Mouse (Mus musculus) liver, embryonic 14.5 days (tissue): ENCODE data around the gene Gpr146.

Experiments used
- CTCF ChIP-seq: IDR thresholded peaks from 2 replicates; pipeline ENCODE4 v1.5.1; 2016; ENCODE audit warnings: antibody characterized with exemption, low read depth, control low read depth
- EP300 ChIP-seq: IDR thresholded peaks from 2 replicates; pipeline ENCODE4 v1.6.1; 2016; ENCODE audit warnings: antibody characterized with exemption, low read depth

DNA sequence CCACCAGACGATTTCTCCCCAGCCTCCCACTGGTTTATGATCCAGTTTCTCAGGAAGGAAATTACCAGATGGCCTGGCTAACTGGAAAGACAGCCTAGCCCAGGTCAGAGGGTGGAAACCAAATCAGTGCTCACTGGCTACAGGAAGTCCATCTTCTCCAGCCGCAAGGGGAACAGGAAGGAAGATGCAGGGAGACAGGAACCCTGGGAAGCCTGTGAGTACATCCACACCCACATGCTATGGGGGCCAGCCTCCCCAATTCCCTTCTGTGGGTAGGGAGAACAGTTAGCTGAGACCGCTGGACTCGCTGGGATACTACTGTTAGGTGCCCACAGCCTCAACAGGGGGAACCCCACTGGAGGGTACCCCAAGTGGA, 10.7 kb downstream of the Gpr146 start:
- TF ChIP-seq EP300 (no peak), CTCF (no peak)
